Mouse (Mus musculus): ENCODE measurements at regions not wholly inside any gene's neighbourhood (a gene's known extent, or its start where the extent isn't known, plus 50 kb on each side); places are given as distances from the start of the nearest gene placed in this dataset.

- DNase-seq (ENCODE audit: extremely low read depth, low read depth, low spot score): no peak
These were observed 62.5 kb downstream of the Arrdc4 start for GRCm38 (mm10) chr7:68686396-68687139.

DNA sequence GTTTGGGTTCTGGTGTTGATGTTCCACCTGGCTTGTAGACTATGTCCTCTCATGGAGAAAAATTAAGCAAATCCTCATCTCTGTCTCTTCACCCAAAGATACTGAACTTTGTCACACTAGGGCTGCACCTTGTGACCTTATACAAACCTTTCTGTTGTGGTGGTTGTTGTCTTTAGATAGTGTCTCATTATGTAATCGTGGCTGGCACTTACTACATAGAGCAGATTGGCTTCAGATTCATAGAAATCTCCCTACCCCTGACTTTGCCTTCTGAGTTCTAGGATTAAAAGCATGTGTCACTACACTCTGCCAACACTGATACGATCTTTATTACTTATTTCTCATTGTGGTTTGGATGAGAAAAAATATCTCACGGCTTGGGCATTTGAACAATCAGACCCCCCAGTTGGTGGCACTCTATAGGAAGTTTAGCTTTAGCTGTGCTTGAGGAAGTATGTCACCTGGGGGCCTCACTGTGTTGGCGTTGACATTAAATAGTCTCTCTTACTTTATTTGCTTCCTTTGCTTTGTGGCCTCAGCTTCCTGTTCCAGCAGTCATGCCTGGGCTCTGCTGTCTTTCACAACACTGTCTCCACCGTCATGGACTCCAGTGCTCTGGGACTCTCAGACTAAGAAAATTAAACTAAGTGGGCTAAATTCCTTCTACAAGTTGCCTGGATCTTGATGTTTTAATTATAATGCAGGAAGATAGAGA is 66.0 kb downstream of the Arrdc4 start:
- no peak for DNase-seq (ENCODE audit: extremely low read depth, low read depth, low spot score)

DNA sequence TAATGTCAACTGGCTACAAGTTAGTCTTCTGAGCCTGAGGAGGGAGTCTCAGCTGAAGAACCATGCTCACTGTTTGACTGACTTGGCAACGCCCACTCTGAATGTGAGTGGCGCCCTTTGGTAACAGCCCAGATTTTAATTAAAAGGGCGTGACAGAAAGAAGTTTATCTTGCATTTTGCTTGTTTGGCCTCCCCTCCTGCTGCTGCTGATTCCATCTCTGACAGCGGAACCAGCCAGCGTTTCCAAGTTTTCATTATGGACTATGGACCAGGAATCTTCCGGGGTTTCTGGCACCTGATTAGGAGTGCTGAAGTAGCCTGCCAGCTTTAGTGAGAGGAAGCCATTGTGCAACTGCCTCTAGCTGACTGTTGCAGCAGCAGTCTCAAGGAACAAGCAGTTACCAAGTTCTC is 66.7 kb downstream of the Arrdc4 start:
- no peak for DNase-seq (ENCODE audit: extremely low read depth, low read depth, low spot score)

DNA sequence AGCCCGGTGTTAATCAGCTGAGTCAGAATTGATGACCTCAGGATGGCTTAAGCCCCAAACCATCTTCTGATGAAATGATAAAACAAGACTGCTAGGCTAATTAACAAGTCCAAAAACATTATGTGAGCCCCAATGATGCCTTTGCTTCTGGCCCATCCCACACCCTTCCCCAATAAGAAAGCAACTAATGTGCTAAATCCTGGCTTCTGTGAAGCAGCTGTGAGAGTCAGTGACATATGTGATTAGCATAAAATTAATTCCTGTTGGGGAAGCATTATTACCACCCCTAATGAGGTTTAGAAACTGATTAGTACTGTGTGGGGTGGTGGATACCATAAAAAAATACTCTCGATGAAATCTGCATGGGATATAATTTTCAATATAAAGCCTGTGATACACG is 69.3 kb downstream of the Arrdc4 start:
- no peak for DNase-seq (ENCODE audit: extremely low read depth, low read depth, low spot score)

DNA sequence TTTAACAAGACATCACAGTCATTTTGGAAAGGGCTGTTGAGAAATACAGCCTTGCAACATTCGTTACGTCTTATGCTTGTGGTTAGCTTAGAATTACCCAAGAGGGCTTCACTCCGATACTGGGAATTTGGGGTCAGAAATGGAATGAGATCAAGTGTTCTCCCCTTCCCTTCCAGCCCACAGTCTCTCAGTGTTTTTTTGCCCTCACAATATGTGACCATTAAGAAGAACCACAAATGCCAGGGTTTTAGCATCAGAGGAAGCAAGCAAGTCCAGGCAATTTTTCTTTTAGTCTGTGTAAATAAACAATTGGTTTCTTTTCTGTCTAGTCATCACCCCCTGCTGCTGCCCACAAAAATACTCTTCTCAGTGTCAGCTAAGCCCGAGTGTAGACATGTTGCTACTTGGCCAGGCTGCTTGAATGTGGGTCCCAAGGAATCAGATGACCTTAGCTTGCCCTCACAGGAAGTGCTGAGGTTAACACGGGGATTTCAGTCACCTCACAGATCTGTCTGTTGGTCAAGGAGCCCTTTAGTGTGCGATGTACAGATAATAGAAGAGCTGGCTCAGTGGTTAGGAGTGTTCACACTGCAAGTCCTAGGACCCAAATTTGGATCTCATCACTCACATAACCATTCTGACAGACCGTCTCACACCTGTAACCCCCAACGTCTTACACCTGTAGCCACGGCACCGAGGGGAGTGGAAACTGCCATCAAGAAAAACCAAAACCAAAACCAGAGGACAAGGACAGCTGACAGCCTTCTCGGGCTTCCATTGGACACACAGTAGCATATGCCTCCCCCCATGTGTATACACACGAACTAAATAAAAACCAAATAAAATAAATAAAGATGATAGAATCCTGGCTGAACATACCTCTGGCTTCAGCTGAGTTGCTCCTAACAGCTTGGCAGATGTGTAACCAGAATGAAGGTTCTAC is 81.0 kb downstream of the Arrdc4 start:
- no peak for DNase-seq (ENCODE audit: extremely low read depth, low read depth, low spot score)

- DNase-seq (ENCODE audit: extremely low read depth, low read depth, low spot score): no peak
These were observed 81.8 kb downstream of the Arrdc4 start for GRCm38 (mm10) chr7:68667215-68667614.

GRCm38 (mm10) chr7:68656354-68656753 is 92.7 kb downstream of the Arrdc4 start:
- DNase-seq (ENCODE audit: extremely low read depth, low read depth, low spot score): no peak

GRCm38 (mm10) chr7:68653534-68653933 is 95.5 kb downstream of the Arrdc4 start:
- no peak for DNase-seq (ENCODE audit: extremely low read depth, low read depth, low spot score)

DNA sequence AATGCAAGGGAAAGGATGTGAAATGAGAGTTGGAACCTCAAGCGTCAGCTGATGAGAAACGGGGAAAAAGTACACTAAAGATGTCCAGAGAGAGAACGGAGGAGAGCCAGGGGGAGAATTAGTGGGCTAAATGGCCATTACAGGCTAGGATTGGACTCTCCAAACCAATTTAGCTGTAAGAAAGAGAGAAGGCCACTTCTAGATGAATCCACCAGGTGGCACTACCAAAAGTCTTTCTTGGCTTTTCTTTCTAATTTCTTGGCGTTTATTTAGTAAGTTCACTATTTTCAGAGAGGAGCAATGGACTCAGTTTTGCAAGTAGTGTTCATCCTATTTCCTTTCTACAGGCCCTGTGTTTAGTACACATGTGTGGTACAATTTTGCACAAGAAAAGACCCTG is 97.6 kb downstream of the Arrdc4 start:
- no peak for DNase-seq (ENCODE audit: extremely low read depth, low read depth, low spot score)

DNA sequence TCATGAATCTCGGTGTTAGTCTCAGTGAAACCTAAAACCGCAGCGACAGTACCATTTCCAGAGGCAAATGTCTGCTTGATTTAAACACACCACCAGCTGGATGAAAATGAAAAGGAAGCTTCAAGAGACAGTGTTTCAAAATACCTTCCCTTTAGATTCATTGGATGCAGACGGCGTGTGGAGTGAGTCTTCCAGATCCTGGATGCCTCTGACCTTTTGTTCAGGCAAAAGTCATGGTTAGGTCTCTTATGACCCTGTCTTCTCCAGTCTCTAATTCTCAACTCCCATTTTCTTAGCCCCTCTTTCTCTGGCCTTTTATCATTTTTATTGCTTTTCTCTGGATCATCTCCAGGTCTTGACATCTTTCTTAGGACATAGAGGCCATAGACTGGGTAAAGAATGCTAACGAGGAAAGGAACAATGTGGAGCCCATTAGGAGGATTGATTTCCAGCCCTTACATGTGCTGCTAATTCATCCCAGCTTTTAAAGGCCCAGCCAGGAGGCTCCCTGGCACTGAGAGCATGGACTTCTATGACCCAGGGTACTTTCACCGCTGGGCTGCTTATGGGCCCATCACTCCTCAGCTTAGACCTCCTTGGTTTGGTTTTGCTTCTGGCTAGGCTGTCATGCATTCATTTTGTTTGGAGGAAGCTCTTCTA is 111.4 kb downstream of the Arrdc4 start:
- DNase-seq (ENCODE audit: extremely low read depth, low read depth, low spot score): no peak

- no peak for DNase-seq (ENCODE audit: extremely low read depth, low read depth, low spot score)
These were observed 128.0 kb downstream of the Arrdc4 start for GRCm38 (mm10) chr7:68621080-68621479.

DNA sequence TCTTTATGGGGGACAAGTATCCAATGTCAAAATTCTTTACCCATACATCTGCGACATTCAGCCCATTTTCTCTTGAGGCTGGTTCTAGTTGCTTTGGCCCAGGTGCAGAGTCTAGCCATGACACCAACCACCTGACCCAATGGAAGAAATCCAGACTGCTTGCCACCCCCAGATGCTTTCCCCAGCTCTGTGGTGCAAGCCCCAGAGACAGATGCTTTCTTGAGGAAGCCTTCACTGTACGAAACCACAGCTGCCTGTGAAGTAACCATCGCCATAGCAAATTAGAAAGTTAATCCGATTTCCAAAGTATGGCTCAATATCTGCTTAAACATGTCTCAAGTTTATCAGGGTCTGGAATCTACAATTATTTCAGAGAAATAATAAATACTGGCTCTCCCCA is 138.5 kb downstream of the Arrdc4 start:
- DNase-seq (ENCODE audit: extremely low read depth, low read depth, low spot score): no peak

DNA sequence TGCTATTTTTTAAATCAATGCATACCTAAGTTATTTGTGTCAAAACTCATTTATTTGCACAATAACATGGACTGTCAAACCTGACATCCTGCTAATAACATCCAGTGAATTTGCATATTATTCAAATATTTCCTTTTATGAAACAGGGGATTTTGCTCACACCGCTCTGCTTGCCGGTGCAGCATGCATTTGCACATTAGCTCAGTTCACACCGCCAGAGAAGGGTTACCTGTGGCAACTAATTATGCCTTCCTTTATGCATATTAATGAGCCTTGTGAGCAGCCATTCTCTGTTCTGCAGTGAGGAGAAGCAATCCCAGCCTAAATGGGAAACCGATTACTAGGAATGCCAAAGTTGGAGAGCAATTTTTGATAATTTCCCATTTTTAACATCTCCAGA is 141.9 kb downstream of the Arrdc4 start:
- DNase-seq (ENCODE audit: extremely low read depth, low read depth, low spot score): no peak

DNA sequence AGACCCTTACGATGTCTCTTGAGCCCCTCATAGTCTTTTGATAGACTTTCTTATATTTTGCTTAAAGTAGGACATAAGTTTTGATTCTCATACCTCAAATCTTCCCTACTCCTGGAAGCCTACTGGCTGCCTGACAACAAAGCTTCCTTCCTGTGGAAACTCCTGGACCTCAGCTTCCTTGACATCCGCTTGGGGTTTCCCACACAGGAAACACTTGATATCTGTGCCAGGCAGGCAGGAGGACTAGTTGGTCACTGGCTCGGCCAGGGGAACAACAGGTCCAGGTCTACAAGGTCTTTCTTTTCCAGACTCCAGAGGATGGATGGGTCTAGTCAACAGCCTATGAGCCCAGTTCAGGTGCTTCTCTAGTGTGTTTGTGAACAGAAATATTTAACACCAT is 142.8 kb downstream of the Arrdc4 start:
- no peak for DNase-seq (ENCODE audit: extremely low read depth, low read depth, low spot score)

- no peak for DNase-seq (ENCODE audit: extremely low read depth, low read depth, low spot score)
These were observed 145.3 kb downstream of the Arrdc4 start for GRCm38 (mm10) chr7:68603711-68604110.

GRCm38 (mm10) chr7:68602003-68602402 is 147.0 kb downstream of the Arrdc4 start:
- no peak for DNase-seq (ENCODE audit: extremely low read depth, low read depth, low spot score)

DNA sequence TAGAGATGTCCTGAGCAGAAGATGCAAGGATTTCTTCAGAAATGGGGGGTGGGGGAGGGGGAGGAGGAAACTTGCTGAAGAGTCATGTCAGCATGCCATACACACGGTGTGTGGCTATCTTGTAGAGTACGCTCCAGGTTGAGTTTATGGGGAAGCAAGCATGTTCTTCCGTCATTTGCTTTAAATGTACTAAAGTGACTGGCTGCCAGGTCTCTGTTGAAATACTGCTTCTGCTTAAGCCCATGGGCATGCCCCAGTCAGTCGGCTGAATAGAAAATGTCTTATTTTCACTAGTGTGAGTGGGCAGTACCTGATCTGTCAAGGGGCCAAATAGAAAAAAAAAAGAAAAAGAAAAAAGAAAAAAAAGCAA is 155.0 kb downstream of the Arrdc4 start:
- DNase-seq (ENCODE audit: extremely low read depth, low read depth, low spot score): no peak

GRCm38 (mm10) chr7:68593344-68594016 is 155.6 kb downstream of the Arrdc4 start:
- DNase-seq (ENCODE audit: extremely low read depth, low read depth, low spot score): no peak

DNA sequence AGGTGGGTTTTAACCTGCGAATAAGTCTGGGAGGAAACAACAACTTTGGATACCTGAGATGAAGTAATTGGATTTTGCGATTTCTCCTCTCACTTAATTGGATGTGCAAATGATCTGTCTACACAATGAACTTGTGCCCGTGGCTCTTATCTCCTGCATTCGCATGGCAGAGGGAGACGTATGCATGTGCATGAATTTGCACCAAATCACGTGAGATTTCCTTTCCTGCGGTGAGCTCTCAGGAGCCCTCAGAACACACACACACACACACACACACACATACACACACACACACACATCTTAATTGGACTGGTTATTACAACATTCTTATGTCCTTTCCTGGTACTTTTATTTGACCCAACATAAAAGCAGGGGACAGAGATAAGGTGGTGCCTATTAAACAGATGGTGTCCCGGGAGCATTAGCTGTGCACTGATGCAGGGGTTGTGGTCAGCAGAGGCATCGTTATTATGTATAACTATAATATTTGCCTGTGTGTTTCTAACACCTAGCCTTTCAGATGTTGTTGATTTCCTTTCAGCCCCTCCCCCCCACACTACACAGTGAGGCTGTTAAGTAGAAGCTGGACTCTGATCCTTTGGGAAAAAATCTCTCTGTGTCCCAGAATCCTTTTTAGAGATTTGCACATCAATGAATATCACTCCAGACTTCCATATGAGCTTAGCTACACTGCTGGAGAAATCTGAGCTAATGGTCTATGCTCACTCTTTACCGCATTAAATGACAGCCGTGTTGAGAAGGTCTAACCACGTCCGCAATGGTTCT is 166.3 kb downstream of the Arrdc4 start:
- no peak for DNase-seq (ENCODE audit: extremely low read depth, low read depth, low spot score)

GRCm38 (mm10) chr7:68580650-68581049 is 168.4 kb downstream of the Arrdc4 start:
- DNase-seq (ENCODE audit: extremely low read depth, low read depth, low spot score): no peak

Data from fat pad, adult 2 months (tissue).